Mouse (Mus musculus) heart, postnatal 0 days (tissue): ENCODE measurements around the gene Cherp.

ENCODE experiments used
- CTCF ChIP-seq: IDR thresholded peaks from 2 replicates; pipeline ENCODE4 v1.5.1; 2016; ENCODE audit warnings: antibody characterized with exemption, control low read depth, low read depth
- EP300 ChIP-seq: IDR thresholded peaks from 2 replicates; pipeline ENCODE4 v1.6.1; 2016; ENCODE audit warnings: antibody characterized with exemption, low read depth

- TF ChIP-seq CTCF (no peak), EP300 (no peak)
Observed at GRCm38 (mm10) chr8:72464211-72464610, 10.8 kb downstream of the Cherp start.
